Mouse (Mus musculus) MEL (cell line): ENCODE results near the gene Ccdc141. TPM values are rescaled to one million over a fixed set of nuclear protein-coding genes. Genes with fewer than 3 reads are reported as not detected.
A peak's percentile ranks its signal among the peaks of the same experiment; 100 is the strongest.

ENCODE experiments used
- DNase-seq: peaks from one replicate; pipeline ENCODE4 v3.0.0; 2011; ENCODE audit warnings: low read depth, low spot score
- H3K27ac ChIP-seq: 2 replicates; pipeline ENCODE4 v1.5.1; 2012; ENCODE audit warnings: low read depth, mild to moderate bottlenecking, control low read depth, low read length, moderate library complexity; ENCODE audit not compliant: control insufficient read depth
- H3K27me3 ChIP-seq, 2 experiments: fragments of 150-350 bp in 1 of 2; sonication (generic) in 1 of 2; 2 replicates each; pipeline ENCODE4 v1.6.1; 2012; ENCODE audit warnings: low read length in 2 of 2, mild to moderate bottlenecking in 2 of 2, improper control_type of control experiment in 1 of 2, moderate library complexity in 1 of 2; ENCODE audit not compliant: insufficient read depth in 2 of 2, control insufficient read depth in 1 of 2
- H3K36me3 ChIP-seq, 2 experiments: 2 replicates each; pipeline ENCODE4 v1.6.1; 2012 to 2014; ENCODE audit warnings: low read length in 2 of 2, improper control_type of control experiment in 1 of 2, inconsistent platforms in 1 of 2, mild to moderate bottlenecking in 1 of 2; ENCODE audit not compliant: insufficient read depth in 2 of 2, control insufficient read depth in 1 of 2
- H3K4me1 ChIP-seq, 2 experiments: fragments of 150-350 bp in 1 of 2; sonication (generic) in 1 of 2; 2 replicates each; pipeline ENCODE4 v1.6.1; 2012; ENCODE audit warnings: low read length in 2 of 2, improper control_type of control experiment in 1 of 2, mild to moderate bottlenecking in 1 of 2; ENCODE audit not compliant: insufficient read depth in 2 of 2, control insufficient read depth in 1 of 2
- H3K4me3 ChIP-seq, 2 experiments: fragments of 150-350 bp in 1 of 2; sonication (generic) in 1 of 2; 2 replicates each; pipeline ENCODE4 v1.5.1; 2012; ENCODE audit warnings: low read depth in 2 of 2, low read length in 2 of 2, mild to moderate bottlenecking in 2 of 2, moderate library complexity in 2 of 2, control low read depth in 1 of 2, improper control_type of control experiment in 1 of 2; ENCODE audit not compliant: control insufficient read depth in 1 of 2, insufficient read depth in 1 of 2
- H3K79me2 ChIP-seq: 2 replicates; pipeline ENCODE4 v1.6.1; 2012; ENCODE audit warnings: mild to moderate bottlenecking, low read length, moderate library complexity; ENCODE audit not compliant: control insufficient read depth, poor library complexity, insufficient read depth
- H3K9ac ChIP-seq: 2 replicates; pipeline ENCODE4 v1.6.1; 2012; ENCODE audit warnings: low read depth, mild to moderate bottlenecking, control low read depth, low read length, moderate library complexity; ENCODE audit not compliant: control insufficient read depth, poor library complexity, severe bottlenecking
- H3K9me3 ChIP-seq: fragments of 150-350 bp; sonication (generic); replicated peaks from 2 replicates; pipeline ENCODE4 v1.6.1; 2012; ENCODE audit warnings: mild to moderate bottlenecking, low read length, improper control_type of control experiment, moderate library complexity; ENCODE audit not compliant: insufficient read depth
- BHLHE40 ChIP-seq: IDR thresholded peaks from 2 replicates; pipeline ENCODE4 v1.6.1; 2012; ENCODE audit warnings: low read depth, mild to moderate bottlenecking, inconsistent platforms, low read length, improper control_type of control experiment, borderline replicate concordance
- CTCF ChIP-seq, 3 experiments: IDR thresholded peaks in 2 of 3; conservative IDR thresholded peaks in 1 of 3; 2 replicates each; pipeline ENCODE4 v1.5.1; 2011 to 2012; ENCODE audit warnings: low read length in 3 of 3, low read depth in 2 of 3, mild to moderate bottlenecking in 2 of 3, improper control_type of control experiment in 1 of 3, inconsistent platforms in 1 of 3, mixed read lengths in 1 of 3, moderate library complexity in 1 of 3; ENCODE audit not compliant: control insufficient read depth in 1 of 3, insufficient read depth in 1 of 3, poor library complexity in 1 of 3, severe bottlenecking in 1 of 3
- ELF1 ChIP-seq: IDR thresholded peaks from 2 replicates; pipeline ENCODE4 v1.6.1; 2014; ENCODE audit warnings: low read depth, mild to moderate bottlenecking, inconsistent platforms, low read length, improper control_type of control experiment, moderate library complexity
- ETS1 ChIP-seq: IDR thresholded peaks from 2 replicates; pipeline ENCODE4 v1.6.1; 2012; ENCODE audit warnings: low read depth, mild to moderate bottlenecking, inconsistent platforms, low read length, improper control_type of control experiment, moderate library complexity
- GATA1 ChIP-seq: IDR thresholded peaks from 2 replicates; pipeline ENCODE4 v1.6.1; 2011; ENCODE audit warnings: low read depth, low read length, improper control_type of control experiment
- KAT2A ChIP-seq: conservative IDR thresholded peaks from 2 replicates; pipeline ENCODE4 v1.6.1; 2012; ENCODE audit warnings: low read depth, low read length, improper control_type of control experiment, inconsistent platforms
- MAFK ChIP-seq: IDR thresholded peaks from 2 replicates; pipeline ENCODE4 v1.6.1; 2011; ENCODE audit warnings: low read depth, mild to moderate bottlenecking, low read length, improper control_type of control experiment, borderline replicate concordance
- MEF2A ChIP-seq: IDR thresholded peaks from 2 replicates; pipeline ENCODE4 v1.6.1; 2014; ENCODE audit warnings: low read depth, mild to moderate bottlenecking, inconsistent platforms, low read length, improper control_type of control experiment; ENCODE audit not compliant: poor library complexity, insufficient replicate concordance, severe bottlenecking; ENCODE audit errors: extremely low read depth
- NRF1 ChIP-seq: IDR thresholded peaks from 2 replicates; pipeline ENCODE4 v1.6.1; 2014; ENCODE audit warnings: low read depth, mild to moderate bottlenecking, inconsistent platforms, low read length, improper control_type of control experiment, moderate library complexity; ENCODE audit not compliant: poor library complexity, insufficient read depth, severe bottlenecking
- POLR2AphosphoS2 ChIP-seq: IDR thresholded peaks from 2 replicates; pipeline ENCODE4 v1.6.1; 2011; ENCODE audit warnings: low read length, improper control_type of control experiment
- POLR2AphosphoS5 ChIP-seq: IDR thresholded peaks from 2 replicates; pipeline ENCODE4 v1.6.1; 2012; ENCODE audit warnings: low read depth, borderline replicate concordance, mild to moderate bottlenecking, inconsistent platforms, low read length, moderate library complexity, mixed read lengths
- RAD21 ChIP-seq: IDR thresholded peaks from 2 replicates; pipeline ENCODE4 v1.6.1; 2011; ENCODE audit warnings: mild to moderate bottlenecking, low read depth, low read length, improper control_type of control experiment
- SIN3A ChIP-seq: IDR thresholded peaks from 2 replicates; pipeline ENCODE4 v1.6.1; 2012; ENCODE audit warnings: low read length, improper control_type of control experiment, inconsistent platforms
- SMC3 ChIP-seq: IDR thresholded peaks from 2 replicates; pipeline ENCODE4 v1.6.1; 2011; ENCODE audit warnings: low read depth, low read length, improper control_type of control experiment
- TBP ChIP-seq: IDR thresholded peaks from 2 replicates; pipeline ENCODE4 v1.8.0; 2011; ENCODE audit warnings: low read depth, low read length, improper control_type of control experiment
- UBTF ChIP-seq: IDR thresholded peaks from 2 replicates; pipeline ENCODE4 v1.6.1; 2012; ENCODE audit warnings: low read depth, mild to moderate bottlenecking, inconsistent platforms, low read length, improper control_type of control experiment, moderate library complexity, borderline replicate concordance; ENCODE audit not compliant: insufficient read depth
- USF2 ChIP-seq, 2 experiments: IDR thresholded peaks; 2 replicates each; pipeline ENCODE4 v1.6.1; 2011 to 2012; ENCODE audit warnings: improper control_type of control experiment in 2 of 2, low read length in 2 of 2, borderline replicate concordance in 1 of 2, inconsistent platforms in 1 of 2, low read depth in 1 of 2, mild to moderate bottlenecking in 1 of 2; ENCODE audit not compliant: insufficient read depth in 1 of 2
- ZC3H11A ChIP-seq: IDR thresholded peaks from 2 replicates; pipeline ENCODE4 v1.6.1; 2012; ENCODE audit warnings: low read depth, mild to moderate bottlenecking, inconsistent platforms, low read length, improper control_type of control experiment
- ZMIZ1 ChIP-seq: IDR thresholded peaks from 2 replicates; pipeline ENCODE4 v1.6.1; 2012; ENCODE audit warnings: low read depth, mild to moderate bottlenecking, inconsistent platforms, low read length, improper control_type of control experiment, moderate library complexity
- ZNF384 ChIP-seq: IDR thresholded peaks from 2 replicates; pipeline ENCODE4 v1.6.1; 2012; ENCODE audit warnings: low read depth, mild to moderate bottlenecking, inconsistent platforms, low read length, improper control_type of control experiment
- polyA plus RNA-seq, 2 experiments: library from polyadenylated mRNA; stranded (reverse) in 1 of 2; unstranded in 1 of 2; fragments of >175 nt in 1 of 2; fragments of >200 nt in 1 of 2; gene quantifications; 2 replicates each; pipeline versions ENCODE4 v1.2.1 to v1.2.4; 2012; ENCODE audit warnings: low replicate concordance in 2 of 2, low read depth in 1 of 2; ENCODE audit not compliant: insufficient read length in 2 of 2, insufficient read depth in 1 of 2, missing spikeins in 1 of 2
- total RNA-seq: library from RNA; depleted of rRNA; stranded (reverse); fragments of 300-350 nt; gene quantifications from 2 replicates; pipeline ENCODE4 v1.2.3, GENCODE M21; 2012

The Ccdc141 gene
- total and polyA plus RNA-seq, 3 experiments = 0.54 to 1.1 TPM; not detected in 1

DNA sequence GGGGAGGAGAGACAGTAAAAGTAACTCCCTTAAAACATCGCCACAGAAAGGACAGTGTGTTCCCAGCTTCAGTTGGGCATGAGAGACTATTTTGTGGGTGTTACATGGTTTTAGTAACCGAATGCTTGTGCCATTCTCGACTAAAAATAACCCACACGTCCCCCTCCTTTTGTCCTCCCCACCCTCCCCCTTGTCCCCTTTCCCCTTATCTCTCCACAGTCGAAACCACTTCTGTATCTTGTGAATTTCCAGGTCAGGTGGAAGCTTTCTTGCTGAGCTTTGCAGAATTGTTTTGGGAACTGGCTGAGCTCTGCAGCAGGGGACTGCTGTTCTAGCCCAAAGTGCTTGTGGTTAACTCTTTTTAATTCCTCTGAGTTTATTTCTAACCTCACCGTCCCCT lies 200.2 kb downstream of the Ccdc141 start:
- no peak overlapping the region for H3K4me3 ChIP-seq
- TF ChIP-seq KAT2A (no peak), ZMIZ1 (no peak), POLR2AphosphoS2 (no peak), MAFK (no peak)
- H3K27me3 ChIP-seq = no peaks in the 10 kb centered on the region
- no peaks in the 10 kb centered on the region for H3K9me3 ChIP-seq
- no peak for DNase-seq
- H3K36me3 ChIP-seq = no peaks in the 10 kb centered on the region
- H3K4me1 ChIP-seq = no peaks in the 10 kb centered on the region
- H3K79me2 ChIP-seq = no peaks in the 10 kb centered on the region
- no peak overlapping the region for H3K9ac ChIP-seq
- no peak overlapping the region for H3K27ac ChIP-seq

GRCm38 (mm10) chr2:76969637-76970036 lies 200.8 kb downstream of the Ccdc141 start:
- no peak overlapping the region for H3K4me3 ChIP-seq
- no peaks in the 10 kb centered on the region for H3K27me3 ChIP-seq
- no peaks in the 10 kb centered on the region for H3K4me1 ChIP-seq
- TF ChIP-seq UBTF (no peak), NRF1 (no peak)
- no peaks in the 10 kb centered on the region for H3K36me3 ChIP-seq
- no peak overlapping the region for H3K27ac ChIP-seq
- H3K79me2 ChIP-seq = no peaks in the 10 kb centered on the region
- no peaks in the 10 kb centered on the region for H3K9me3 ChIP-seq
- no peak overlapping the region for H3K9ac ChIP-seq
- no peak for DNase-seq

GRCm38 (mm10) chr2:76968919-76969318 lies 201.5 kb downstream of the Ccdc141 start:
- H3K27me3 ChIP-seq = no peaks in the 10 kb centered on the region
- no peaks in the 10 kb centered on the region for H3K9me3 ChIP-seq
- H3K9ac ChIP-seq = no peak overlapping the region
- no peak overlapping the region for H3K4me3 ChIP-seq
- peak; percentile 57 for DNase-seq
- no peaks in the 10 kb centered on the region for H3K36me3 ChIP-seq
- TF ChIP-seq MAFK (no peak), CTCF (IDR thresholded peaks at IDR 0.05 in 2 of 3, conservative IDR thresholded peaks at IDR 0.05 in 1 of 3; ENCODE audit: control insufficient read depth in 1 of 3, insufficient read depth in 1 of 3, low read depth in 2 of 3, low read length in 3 of 3, poor library complexity in 1 of 3, severe bottlenecking in 1 of 3) (peak; percentile 44 to 76 (median 62)), BHLHE40 (no peak), GATA1 (no peak), ZNF384 (no peak), SMC3 (peak; percentile 62), USF2 (IDR thresholded peaks at IDR 0.05; ENCODE audit: borderline replicate concordance in 1 of 2, insufficient read depth in 1 of 2, low read depth in 1 of 2, low read length in 2 of 2) (no peak), POLR2AphosphoS5 (no peak), ELF1 (no peak), TBP (no peak), RAD21 (peak; percentile 21), MEF2A (no peak), ZC3H11A (peak; percentile 20; the same call in 1 of the 2 replicates), ZMIZ1 (no peak), ETS1 (no peak), SIN3A (no peak)
- no peaks in the 10 kb centered on the region for H3K4me1 ChIP-seq
- no peaks in the 10 kb centered on the region for H3K79me2 ChIP-seq
- H3K27ac ChIP-seq = no peak overlapping the region
